Mouse (Mus musculus): ENCODE results near the gene Sec31b.

Gene Sec31b

DNA sequence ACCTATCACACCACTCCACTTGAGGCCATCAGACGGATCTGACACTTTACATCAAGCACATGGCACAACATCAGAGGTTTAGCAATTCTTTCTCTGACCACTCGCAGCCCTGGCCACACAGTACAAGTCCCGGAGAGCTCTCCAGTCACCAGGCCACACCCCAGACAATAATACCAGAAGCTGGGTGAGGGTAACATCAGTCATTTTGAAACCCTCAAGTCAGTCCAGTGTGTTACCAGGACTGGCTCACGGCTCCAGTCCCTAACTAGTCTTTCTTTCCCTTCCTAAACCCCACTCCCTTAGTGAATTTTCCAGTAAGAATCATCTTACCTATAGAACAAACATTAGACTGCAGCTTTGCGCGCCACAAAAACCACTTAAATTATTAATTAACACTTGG lies 15.6 kb downstream of the Sec31b start:
- DNase-seq (ENCODE audit: low spot score), result no peak

DNA sequence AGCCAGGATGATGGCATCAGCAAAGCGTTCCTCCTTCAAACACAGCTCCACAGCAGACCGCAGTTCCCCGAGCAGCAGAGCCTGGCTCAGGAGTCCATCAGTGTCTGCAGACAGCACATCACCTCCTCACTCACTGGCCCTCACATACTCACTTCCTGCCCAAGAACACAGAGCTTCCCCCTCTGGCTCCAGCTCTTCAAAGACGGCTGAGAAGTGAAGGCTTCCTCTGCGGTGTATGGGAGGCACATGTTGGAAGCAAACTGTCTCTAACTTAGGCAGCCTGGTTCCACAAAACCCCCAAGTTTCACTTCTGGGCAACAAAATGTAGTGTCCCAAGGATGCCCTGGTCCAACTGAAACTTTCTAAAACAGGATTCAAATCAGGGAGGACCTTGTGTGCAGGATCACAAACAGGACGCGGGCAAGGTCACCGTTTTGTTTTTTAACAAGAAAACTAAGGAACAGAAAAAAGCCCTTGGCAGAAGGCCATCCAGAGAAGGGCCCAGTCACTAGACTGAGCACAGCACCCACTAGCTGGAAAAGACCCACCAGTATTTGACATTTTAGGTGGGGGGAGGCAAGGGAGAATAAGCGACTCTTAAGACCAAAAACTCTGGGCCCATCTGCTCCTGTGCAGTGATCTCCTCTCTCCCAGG lies 20.0 kb downstream of the Sec31b start:
- no peak for DNase-seq (ENCODE audit: low spot score)

GRCm38 (mm10) chr19:44519152-44519551 lies 26.5 kb downstream of the Sec31b start:
- DNase-seq (ENCODE audit: low spot score), result peak; percentile 37

- no peak for DNase-seq (ENCODE audit: low spot score)
Observed at GRCm38 (mm10) chr19:44517996-44518768, 27.5 kb downstream of the Sec31b start.

- DNase-seq (ENCODE audit: low spot score), result no peak
Observed at GRCm38 (mm10) chr19:44515769-44516168, 29.9 kb downstream of the Sec31b start.

- DNase-seq (ENCODE audit: low spot score), result no peak
Observed at GRCm38 (mm10) chr19:44514521-44515451, 30.9 kb downstream of the Sec31b start.

GRCm38 (mm10) chr19:44513921-44514482 lies 31.7 kb downstream of the Sec31b start:
- DNase-seq (ENCODE audit: low spot score), result no peak

DNA sequence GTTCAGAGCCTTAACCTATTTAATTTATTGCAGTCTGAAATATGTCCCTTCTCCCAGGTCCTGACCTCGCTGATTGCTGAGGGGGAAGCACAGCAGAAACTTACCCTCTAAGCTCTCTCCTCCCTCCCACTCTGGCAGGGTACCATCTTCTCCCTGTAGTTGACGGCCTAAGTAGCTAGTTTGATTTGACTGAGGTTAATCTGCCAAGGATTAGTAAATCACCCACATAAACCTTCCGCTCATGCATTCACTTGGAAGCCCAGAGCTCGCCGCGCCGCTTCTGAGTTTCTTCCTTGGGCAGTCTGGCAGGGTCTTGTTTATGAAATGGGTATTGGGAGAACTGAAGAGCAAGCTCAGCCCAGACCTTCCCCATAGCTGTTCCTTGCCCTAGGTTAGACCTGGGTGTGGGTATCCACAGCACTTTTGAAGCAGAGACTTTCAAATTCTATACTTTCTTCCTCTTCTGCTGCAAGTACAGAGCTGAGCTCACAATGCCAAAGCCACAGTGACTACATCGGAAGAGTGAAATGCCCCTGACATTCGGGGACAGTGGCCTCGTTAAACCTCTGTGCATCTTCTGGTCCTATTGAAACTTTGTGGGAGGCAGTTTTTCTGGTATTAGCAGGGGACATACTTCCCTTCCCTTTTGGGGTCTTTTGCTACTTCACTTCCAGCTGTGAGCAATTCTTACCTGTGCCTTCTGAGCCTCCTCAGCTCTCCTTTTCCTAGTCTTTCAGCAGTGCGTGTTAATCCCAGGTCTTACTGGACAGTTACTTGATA lies 32.4 kb downstream of the Sec31b start:
- no peak for DNase-seq (ENCODE audit: low spot score)

GRCm38 (mm10) chr19:44512601-44513000 lies 33.1 kb downstream of the Sec31b start:
- DNase-seq (ENCODE audit: low spot score), result no peak

- peak; percentile 21 for DNase-seq (ENCODE audit: low spot score)
Observed at GRCm38 (mm10) chr19:44511451-44512231, 34.0 kb downstream of the Sec31b start.

- DNase-seq (ENCODE audit: low spot score), result no peak
Observed at GRCm38 (mm10) chr19:44510534-44511175, 35.0 kb downstream of the Sec31b start.

- DNase-seq (ENCODE audit: low spot score), result no peak
Observed at GRCm38 (mm10) chr19:44502741-44503140, 42.9 kb downstream of the Sec31b start.

DNA sequence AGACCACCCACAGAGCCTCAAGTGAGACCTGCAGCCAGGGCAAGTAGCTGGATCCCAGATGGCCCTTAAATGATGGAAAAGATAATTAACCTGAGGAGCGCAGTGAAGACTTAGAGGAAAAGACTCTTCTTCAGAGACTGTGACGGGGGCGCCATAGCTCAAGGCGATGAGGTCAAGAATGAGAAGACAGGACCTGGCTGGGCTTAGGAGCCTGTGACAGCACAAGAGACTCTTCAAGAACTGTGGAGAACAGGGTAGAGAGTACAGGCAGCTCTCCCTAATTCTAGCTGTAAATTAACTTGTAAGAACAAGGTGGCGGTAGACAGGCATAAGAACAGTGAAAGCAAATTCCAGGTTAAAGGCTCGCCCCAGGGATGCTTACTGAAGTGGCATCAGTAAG lies 43.7 kb downstream of the Sec31b start:
- no peak for DNase-seq (ENCODE audit: low spot score)

GRCm38 (mm10) chr19:44500240-44500639 lies 45.4 kb downstream of the Sec31b start:
- no peak for DNase-seq (ENCODE audit: low spot score)

- no peak for DNase-seq (ENCODE audit: low spot score)
Observed at GRCm38 (mm10) chr19:44498936-44499335, 46.7 kb downstream of the Sec31b start.

DNA sequence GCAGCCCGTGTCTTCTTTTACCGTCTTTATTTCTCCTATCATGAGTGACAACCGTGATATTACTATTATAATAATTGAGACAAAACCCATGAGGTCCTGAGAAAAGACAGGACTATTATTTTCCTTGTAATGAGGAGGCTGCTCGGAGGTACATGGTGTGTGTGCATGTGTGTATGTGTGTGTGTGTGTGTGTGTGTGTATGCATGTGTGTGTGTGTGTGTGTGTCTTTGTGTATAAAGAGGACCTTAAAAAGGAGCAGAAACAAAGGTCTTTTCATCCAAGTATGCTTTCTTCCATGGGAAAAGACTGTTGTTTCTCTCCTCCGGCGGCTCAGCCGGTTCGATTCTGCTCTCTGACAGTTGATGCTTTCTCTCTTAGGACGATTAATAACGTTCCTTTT lies 48.7 kb downstream of the Sec31b start:
- DNase-seq (ENCODE audit: low spot score), result no peak

DNA sequence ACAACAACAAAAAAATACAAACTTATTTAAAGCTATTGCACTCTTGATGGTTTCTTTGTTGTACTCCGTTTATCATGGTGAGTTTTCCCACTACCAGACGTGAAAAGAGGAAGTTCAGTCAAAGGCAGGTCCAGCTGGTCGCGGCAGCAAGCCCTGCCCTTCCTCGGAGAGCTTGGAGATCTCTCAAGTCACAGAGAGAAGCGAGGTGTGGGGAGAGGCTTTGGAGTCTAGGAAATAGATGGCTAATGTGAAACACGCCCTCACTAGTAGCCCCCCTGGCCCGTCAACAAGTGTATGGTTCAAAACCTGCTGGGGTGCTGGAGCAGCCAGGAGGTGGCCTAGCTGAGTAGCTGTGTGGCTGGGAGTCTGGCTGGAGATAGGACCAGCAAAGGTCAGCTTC lies 49.2 kb downstream of the Sec31b start:
- no peak for DNase-seq (ENCODE audit: low spot score)

GRCm38 (mm10) chr19:44493128-44493527 lies 52.5 kb downstream of the Sec31b start, which contains the start of gene Wnt8b:
Gene Wnt8b (plus strand): TSS chr19:44493472.
- DNase-seq (ENCODE audit: low spot score), result no peak

DNA sequence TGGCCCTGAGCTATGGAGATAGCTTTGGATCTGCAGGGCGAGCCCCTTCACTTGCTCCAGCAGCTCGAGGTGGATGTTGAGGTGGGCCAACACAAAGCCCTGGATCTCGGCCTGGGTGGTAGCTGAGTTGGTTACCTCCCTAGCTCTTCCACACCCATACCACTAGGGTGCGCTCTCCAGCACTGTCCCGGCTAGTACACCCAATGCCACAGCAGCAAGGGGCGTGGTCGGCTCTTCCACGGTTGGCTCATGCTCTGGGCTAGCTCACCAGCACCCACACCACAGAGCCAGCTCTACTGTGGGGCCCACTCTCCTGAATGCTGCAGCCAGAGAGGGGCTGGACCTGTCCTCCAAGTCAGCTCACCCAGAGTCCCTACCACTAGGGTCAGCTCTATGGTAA lies 58.4 kb downstream of the Sec31b start:
- DNase-seq (ENCODE audit: low spot score), result no peak

GRCm38 (mm10) chr19:44476541-44476940 lies 69.1 kb downstream of the Sec31b start:
- no peak for DNase-seq (ENCODE audit: low spot score)
